Mouse (Mus musculus) forebrain, embryonic 13.5 days (tissue): ENCODE results near the gene Sumf1. TPM values are rescaled to one million over a fixed set of nuclear protein-coding genes. Genes with fewer than 3 reads are reported as not detected.

Source experiments
- ATAC-seq: fragments of 200-750 bp; cut with Nextera tagmentation; 2 replicates; pipeline ENCODE4 v1.8.0; 2017
- H3K27ac ChIP-seq: fragments of 300-500 bp; sonication (generic); 2 replicates; pipeline ENCODE4 v1.5.1; 2015; ENCODE audit warnings: inconsistent platforms, mild to moderate bottlenecking, moderate library complexity
- H3K27me3 ChIP-seq: fragments of 300-500 bp; sonication (generic); 2 replicates; pipeline ENCODE4 v1.6.1; 2015; ENCODE audit warnings: mild to moderate bottlenecking, inconsistent platforms
- H3K36me3 ChIP-seq: fragments of 300-500 bp; sonication (generic); 2 replicates; pipeline ENCODE4 v1.6.1; 2015; ENCODE audit warnings: mild to moderate bottlenecking, inconsistent platforms; ENCODE audit not compliant: poor library complexity, severe bottlenecking
- H3K4me1 ChIP-seq: fragments of 300-500 bp; sonication (generic); 2 replicates; pipeline ENCODE4 v1.6.1; 2015; ENCODE audit warnings: inconsistent platforms
- H3K4me2 ChIP-seq: fragments of 300-500 bp; sonication (generic); 2 replicates; pipeline ENCODE4 v1.6.1; 2015; ENCODE audit warnings: inconsistent platforms, mild to moderate bottlenecking, moderate library complexity
- H3K4me3 ChIP-seq: fragments of 300-500 bp; sonication (generic); 2 replicates; pipeline ENCODE4 v1.5.1; 2015; ENCODE audit warnings: mild to moderate bottlenecking, inconsistent platforms
- H3K9ac ChIP-seq: fragments of 300-500 bp; sonication (generic); 2 replicates; pipeline ENCODE4 v1.6.1; 2015; ENCODE audit warnings: mild to moderate bottlenecking, inconsistent platforms
- H3K9me3 ChIP-seq: fragments of 300-500 bp; sonication (generic); replicated peaks from 2 replicates; pipeline ENCODE4 v1.6.1; 2016; ENCODE audit warnings: inconsistent platforms
- WGBS: fragments of 180-500 bp; shearing (Covaris S2); methylation state at CpG from one replicate; pipeline ENCODE4 v1.1.7; 2015; 5-methylcytosine and 5-hydroxymethylcytosine counted together
- polyA plus RNA-seq: library from polyadenylated mRNA; unstranded; fragments of >200 nt; fragmentation: Nextera tagmentation; extraction: Ambion mirVana; gene quantifications from 2 replicates; pipeline ENCODE4 v1.2.1, GENCODE M21; 2015

Sumf1 gene
- polyA plus RNA-seq, 1 experiment from 2014 or later: 12.6 TPM

DNA sequence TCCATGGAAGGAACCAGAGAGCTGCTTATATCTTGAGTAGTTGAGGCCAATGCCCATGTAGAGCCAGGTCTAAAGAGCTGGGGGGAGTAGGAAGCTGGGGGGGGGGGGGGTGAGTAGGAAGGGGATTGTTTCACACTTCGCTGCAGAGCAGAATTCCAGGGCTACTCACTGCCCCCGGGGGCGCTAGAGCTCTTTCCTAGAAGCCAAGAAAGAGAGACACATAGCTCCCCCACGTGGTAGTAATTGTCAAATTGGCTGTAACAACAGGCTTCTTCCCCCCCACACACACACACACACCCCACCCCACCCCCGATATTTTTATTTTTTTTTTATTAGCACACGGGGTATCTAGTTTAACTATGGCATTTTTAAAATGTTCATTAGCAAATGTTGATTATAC is 119.8 kb downstream of the Sumf1 start:
- Histone ChIP-seq H3K36me3 (no peaks in the 10 kb centered on the region), H3K4me1 (no peaks in the 10 kb centered on the region), H3K9me3 (no peaks in the 10 kb centered on the region), H3K4me3 (peak overlapping the region; percentile 47), H3K27ac (peak overlapping the region; percentile 80), H3K27me3 (no peaks in the 10 kb centered on the region), H3K9ac (peak overlapping the region; percentile 51), H3K4me2 (peak overlapping the region; percentile 60)
- 14% methylated on average over 5 of the region's 6 CpGs for WGBS
- ATAC-seq: no peak

DNA sequence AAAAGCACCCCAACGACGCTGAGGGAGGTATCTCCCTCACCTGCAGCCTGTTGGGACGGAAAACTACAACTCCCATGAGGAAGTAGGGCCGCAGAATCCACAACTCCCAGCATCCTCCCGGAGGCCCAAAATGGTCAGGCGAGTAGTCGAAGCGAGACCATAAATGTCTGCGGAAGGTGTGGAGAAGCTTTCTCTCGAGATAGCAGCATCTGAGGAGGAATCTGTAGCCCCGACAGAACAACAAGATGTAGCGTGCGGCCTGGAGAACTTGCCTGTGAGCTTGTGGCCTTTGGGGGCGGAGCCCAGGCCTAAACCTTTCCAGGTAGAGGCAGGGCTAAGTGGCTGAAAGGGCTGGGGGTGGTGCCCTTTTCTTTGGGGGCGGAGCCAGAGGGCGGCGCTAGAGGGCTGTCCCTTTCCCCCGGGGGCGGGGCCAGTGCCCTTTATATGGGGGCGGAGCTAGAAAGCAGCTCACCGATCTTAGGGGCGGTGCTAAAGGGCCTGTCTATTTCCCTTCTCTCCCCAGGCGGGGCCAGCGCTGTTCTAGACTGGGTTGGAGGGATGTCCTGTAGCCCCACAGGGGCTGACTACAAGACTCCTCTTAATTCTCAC is 120.4 kb downstream of the Sumf1 start, which contains the start of gene Setmar:
Setmar (plus strand) TSS at position 128 of the 609 bp plus-strand sequence.
- Histone ChIP-seq H3K4me1 (no peaks in the 10 kb centered on the region), H3K27me3 (no peaks in the 10 kb centered on the region), H3K27ac (peak within 1 kb of the TSS; percentile 80), H3K4me3 (peak within 1 kb of the TSS; percentile 47), H3K4me2 (peak within 1 kb of the TSS; percentile 60), H3K9me3 (no peaks in the 10 kb centered on the region), H3K9ac (peak within 1 kb of the TSS; percentile 51), H3K36me3 (no peaks in the 10 kb centered on the region)
- under 1% methylated on average over 24 of the region's 24 CpGs for WGBS
- ATAC-seq: peak; percentile 97

DNA sequence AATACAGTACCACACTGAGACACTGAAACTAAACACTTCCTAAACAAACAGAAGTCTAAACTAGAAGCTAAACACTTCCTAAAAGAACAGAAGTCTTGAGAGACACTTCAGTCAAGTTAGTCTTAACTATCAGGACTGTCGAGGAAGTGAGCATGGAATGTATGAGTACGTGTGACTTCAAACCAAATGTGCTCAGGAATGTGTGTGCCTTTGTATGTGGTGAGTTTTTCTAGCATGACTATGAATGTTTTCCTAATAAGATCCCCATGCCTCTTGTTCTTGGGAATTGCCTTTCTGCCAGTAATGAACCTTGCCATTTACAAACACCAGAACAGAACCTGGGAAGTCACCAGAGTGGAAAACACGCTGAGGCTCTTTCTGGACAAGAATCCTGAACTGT is 124.3 kb downstream of the Sumf1 start:
- Histone ChIP-seq H3K27ac (no peak overlapping the region), H3K9me3 (no peaks in the 10 kb centered on the region), H3K4me1 (no peaks in the 10 kb centered on the region), H3K27me3 (no peaks in the 10 kb centered on the region), H3K4me2 (no peak overlapping the region), H3K9ac (no peak overlapping the region), H3K36me3 (no peaks in the 10 kb centered on the region), H3K4me3 (no peak overlapping the region)
- WGBS: 84% methylated on average over 3 of the region's 3 CpGs
- no peak for ATAC-seq

DNA sequence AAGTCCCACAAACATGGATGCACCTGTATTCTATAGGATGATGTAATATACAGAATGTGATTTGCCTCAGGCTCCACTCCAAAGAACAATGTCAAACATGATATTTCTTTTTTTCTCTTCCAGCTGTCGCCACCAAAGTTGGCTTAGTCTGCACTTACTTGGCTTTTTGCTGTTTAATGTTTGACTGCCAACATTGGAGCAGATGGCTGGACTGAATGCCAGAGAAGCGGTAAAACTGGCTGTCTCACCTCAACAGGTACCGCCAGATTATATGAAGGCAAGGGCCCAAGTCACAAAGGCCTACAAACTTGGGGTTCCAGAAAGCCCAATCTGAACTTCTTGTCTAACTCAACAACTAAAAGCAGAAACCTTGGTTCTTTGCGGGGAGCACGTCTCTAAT is 127.3 kb downstream of the Sumf1 start:
- peak; percentile 31; the same call in 1 of the 2 replicates for ATAC-seq
- Histone ChIP-seq H3K27me3 (no peaks in the 10 kb centered on the region), H3K9ac (no peak overlapping the region), H3K9me3 (no peaks in the 10 kb centered on the region), H3K36me3 (no peaks in the 10 kb centered on the region), H3K27ac (no peak overlapping the region), H3K4me1 (no peaks in the 10 kb centered on the region), H3K4me3 (no peak overlapping the region), H3K4me2 (no peak overlapping the region)
- WGBS: 92% methylated on average over 5 of the region's 5 CpGs

DNA sequence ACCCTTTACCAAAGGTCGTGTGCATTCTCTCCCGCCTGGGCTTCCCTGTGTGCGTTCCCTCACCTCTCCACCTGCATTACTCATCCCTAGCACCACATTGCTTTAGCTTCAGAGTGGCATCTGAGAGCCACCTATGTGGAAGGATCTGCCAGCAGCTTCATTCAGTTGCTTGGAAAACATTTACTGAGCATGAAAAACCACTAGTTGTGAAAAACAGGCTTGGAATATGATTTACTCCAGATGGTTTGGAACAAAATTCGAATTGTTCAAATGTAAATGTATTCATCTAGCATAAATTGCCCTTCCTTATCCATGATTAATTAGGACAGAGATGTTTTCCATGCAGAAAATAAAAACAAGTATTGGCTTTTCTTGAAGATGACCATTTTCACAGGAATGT is 128.0 kb downstream of the Sumf1 start:
- Histone ChIP-seq H3K4me3 (no peak overlapping the region), H3K36me3 (no peaks in the 10 kb centered on the region), H3K9me3 (no peaks in the 10 kb centered on the region), H3K9ac (no peak overlapping the region), H3K27me3 (no peaks in the 10 kb centered on the region), H3K4me1 (no peaks in the 10 kb centered on the region), H3K27ac (no peak overlapping the region), H3K4me2 (no peak overlapping the region)
- 75% methylated on average over 4 of the region's 4 CpGs for WGBS
- ATAC-seq: peak; percentile 49; the same call in 1 of the 2 replicates

Other genes starting within 250 kb of the Sumf1 start
- gene Setmar, start 120.5 kb downstream of the Sumf1 start, polyA plus RNA-seq: 6.4 and 8.0 TPM in 2 replicates
- gene Itpr1, start 27.5 kb upstream of the Sumf1 start, polyA plus RNA-seq: 5.7 and 6.9 TPM in 2 replicates